Mouse (Mus musculus) gonadal fat pad, adult 2 months (tissue): ENCODE results near the gene Zfp324. TPM values are rescaled to one million over a fixed set of nuclear protein-coding genes. Genes with fewer than 3 reads are reported as not detected.
"Not testable (repeated sequence)": the region's sequence is repeated elsewhere in the genome, so short reads cannot be mapped to it uniquely, and the experiment has no call there.

Experiments used
- DNase-seq: peaks from one replicate; pipeline ENCODE4 v3.0.0-alpha.2; 2012; ENCODE audit warnings: low read depth
- polyA plus RNA-seq: library from polyadenylated mRNA; depleted of rRNA; stranded (reverse); fragments of >200 nt; gene quantifications from 2 replicates; pipeline ENCODE4 v1.2.3, GENCODE M21; 2012; rRNA removed

Gene Zfp324
- 10.3 and 10.5 TPM in 2 replicates for polyA plus RNA-seq

- DNase-seq, result no peak
Measured at GRCm38 (mm10) chr7:12965678-12966091, at the start of gene Zfp324. Gene Zfp324, plus strand, starts transcription at chr7:12965838.

GRCm38 (mm10) chr7:12920495-12920894 lies 45.1 kb upstream of the Zfp324 start:
- not testable (repeated sequence) for DNase-seq

GRCm38 (mm10) chr7:12921318-12921704 lies 44.3 kb upstream of the Zfp324 start:
- DNase-seq, result no peak

GRCm38 (mm10) chr7:12921705-12922465 lies 43.8 kb upstream of the Zfp324 start, which contains the start of gene Rps5:
Gene Rps5, plus strand, starts transcription at chr7:12922290.
- DNase-seq, result no peak

GRCm38 (mm10) chr7:12922729-12923128 lies 42.9 kb upstream of the Zfp324 start:
- no peak for DNase-seq

GRCm38 (mm10) chr7:12926316-12926715 lies 39.3 kb upstream of the Zfp324 start:
- DNase-seq, result no peak

GRCm38 (mm10) chr7:12927191-12927680 lies 38.4 kb upstream of the Zfp324 start, which contains the start of gene Rnf225:
Gene Rnf225, plus strand, starts transcription at chr7:12927416.
- no peak for DNase-seq

- no peak for DNase-seq
Measured at GRCm38 (mm10) chr7:12927693-12928589, 37.7 kb upstream of the Zfp324 start.

GRCm38 (mm10) chr7:12933615-12934140 lies 32.0 kb upstream of the Zfp324 start:
- no peak for DNase-seq

GRCm38 (mm10) chr7:12934808-12935207 lies 30.8 kb upstream of the Zfp324 start:
- no peak for DNase-seq

GRCm38 (mm10) chr7:12937254-12937803 lies 28.3 kb upstream of the Zfp324 start:
- DNase-seq, result not testable (repeated sequence)

- DNase-seq, result no peak
Measured at GRCm38 (mm10) chr7:12940599-12940998, 25.0 kb upstream of the Zfp324 start.

GRCm38 (mm10) chr7:12943488-12943887 lies 22.1 kb upstream of the Zfp324 start:
- no peak for DNase-seq

- DNase-seq, result no peak
Measured at GRCm38 (mm10) chr7:12949032-12949871, 16.4 kb upstream of the Zfp324 start.

- no peak for DNase-seq
Measured at GRCm38 (mm10) chr7:12949872-12950229, 15.8 kb upstream of the Zfp324 start.

GRCm38 (mm10) chr7:12954896-12955295 lies 10.7 kb upstream of the Zfp324 start:
- DNase-seq, result no peak

- no peak for DNase-seq
Measured at GRCm38 (mm10) chr7:12957511-12957910, 8.1 kb upstream of the Zfp324 start.

- no peak for DNase-seq
Measured at GRCm38 (mm10) chr7:12958948-12959347, 6.7 kb upstream of the Zfp324 start.

GRCm38 (mm10) chr7:12959718-12960117 lies 5.9 kb upstream of the Zfp324 start:
- no peak for DNase-seq

- no peak for DNase-seq
Measured at GRCm38 (mm10) chr7:12961511-12962141, 4.0 kb upstream of the Zfp324 start.
